12 mouse cellular contexts compared by ENCODE assay signal in the genomic region with DNA sequence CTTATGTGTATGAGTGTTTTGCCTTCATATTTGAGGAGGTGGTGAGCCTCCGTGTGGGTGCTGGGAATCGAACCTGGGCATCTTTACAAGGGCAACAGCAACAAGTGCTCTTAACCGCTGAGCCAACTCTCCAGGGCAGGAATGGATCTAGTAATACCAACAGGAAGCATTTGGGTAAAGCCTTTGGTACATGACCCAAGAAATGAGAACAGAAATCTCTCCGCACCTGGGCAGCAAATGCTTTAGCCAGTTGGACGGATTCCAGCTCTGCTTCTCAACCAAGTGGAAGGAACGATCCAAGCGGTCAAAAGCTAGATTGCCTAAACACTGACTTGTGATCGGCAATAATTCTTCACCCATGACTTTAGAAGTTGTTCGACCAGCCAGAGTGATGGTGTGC. TPM values are rescaled to one million over a fixed set of nuclear protein-coding genes. Genes with fewer than 3 reads are reported as not detected.
DNase-seq lines count a peak whose midpoint lies in the region; ATAC-seq lines count a peak whose summit lies in the region.
"Had no signal": no experiment of that assay in that cellular context is flagged by ENCODE, and none has a peak within 500 bp of the region (broad histone marks: within the 10 kb centered on the region; RNA-seq: fewer than 3 reads in every experiment).

No protein-coding gene starts in this region.

- H3K9me3 ChIP-seq in kidney, embryonic 16.5 days (ENCODE audit: low read length), result no peaks in the 10 kb centered on the region
- no peaks in the 10 kb centered on the region for H3K9me3 ChIP-seq in hindbrain, embryonic 14.5 days (ENCODE audit: control insufficient read depth, low read length)
- H3K9me3 ChIP-seq: embryonic facial prominence, embryonic 12.5 days; heart, embryonic 12.5 days; neural tube, embryonic 13.5 days had no signal

- no peak overlapping the region for H3K9ac ChIP-seq in kidney, embryonic 16.5 days (replicated peaks; ENCODE audit: low read length)
- H3K9ac ChIP-seq in hindbrain, embryonic 14.5 days, result no peak overlapping the region
- H3K9ac ChIP-seq: embryonic facial prominence, embryonic 12.5 days had no signal

- no peak overlapping the region for H3K4me3 ChIP-seq in kidney, embryonic 16.5 days (ENCODE audit: low read length)
- H3K4me3 ChIP-seq in hindbrain, embryonic 14.5 days (replicated peaks; ENCODE audit: low read length), result no peak overlapping the region

- H3K27ac ChIP-seq in kidney, embryonic 16.5 days (ENCODE audit: low read length), result no peak overlapping the region
- H3K27ac ChIP-seq in hindbrain, embryonic 14.5 days, result no peak overlapping the region
- H3K27ac ChIP-seq: neural tube, embryonic 13.5 days had no signal

- peak; percentile 22 for DNase-seq in adrenal gland, postnatal 14 days
- DNase-seq in adrenal gland, adult 2 months, result no peak
- peak; percentile 41 for DNase-seq in kidney, adult 9 months
- peak; percentile 25 for DNase-seq in NIH3T3 (ENCODE audit: low read depth)
- peak; percentile 44 for DNase-seq in lung, postnatal 25 days (ENCODE audit: low spot score)
- no peak for DNase-seq in yolk sac, embryonic 10.5 days (ENCODE audit: low spot score)
- no peak for DNase-seq in hindbrain, embryonic 14.5 days (ENCODE audit: low spot score)
- DNase-seq: cerebellum, adult 18-20 months had no signal

- H3K4me1 ChIP-seq in kidney, embryonic 16.5 days (ENCODE audit: insufficient read depth, low read length), result no peaks in the 10 kb centered on the region
- no peaks in the 10 kb centered on the region for H3K4me1 ChIP-seq in hindbrain, embryonic 14.5 days (replicated peaks; ENCODE audit: control insufficient read depth, insufficient read depth, low read length)
- H3K4me1 ChIP-seq: embryonic facial prominence, embryonic 12.5 days; heart, embryonic 12.5 days had no signal

- no peaks in the 10 kb centered on the region for H3K36me3 ChIP-seq in kidney, embryonic 16.5 days (ENCODE audit: insufficient read depth, low read length)
- no peaks in the 10 kb centered on the region for H3K36me3 ChIP-seq in hindbrain, embryonic 14.5 days (replicated peaks; ENCODE audit: control insufficient read depth, insufficient read depth)
- H3K36me3 ChIP-seq: embryonic facial prominence, embryonic 12.5 days; heart, embryonic 12.5 days; neural tube, embryonic 13.5 days had no signal

- 80% methylated on average over 9 of the region's 9 CpGs for WGBS in kidney, embryonic 16.5 days
- 96% methylated on average over 9 of the region's 9 CpGs for WGBS in hindbrain, embryonic 14.5 days

- no peaks in the 10 kb centered on the region for H3K27me3 ChIP-seq in kidney, embryonic 16.5 days (ENCODE audit: insufficient read depth, low read length)
- no peaks in the 10 kb centered on the region for H3K27me3 ChIP-seq in hindbrain, embryonic 14.5 days (ENCODE audit: control insufficient read depth, insufficient read depth, low read length)
- H3K27me3 ChIP-seq: embryonic facial prominence, embryonic 12.5 days; heart, embryonic 12.5 days had no signal

- no peak for ATAC-seq in kidney, embryonic 16.5 days (ENCODE audit: low FRiP score, low TSS enrichment)
- ATAC-seq in hindbrain, embryonic 14.5 days (ENCODE audit: low FRiP score), result no peak

- H3K4me2 ChIP-seq in kidney, embryonic 16.5 days (replicated peaks; ENCODE audit: low read depth, low read length), result no peak overlapping the region
- no peak overlapping the region for H3K4me2 ChIP-seq in hindbrain, embryonic 14.5 days (replicated peaks)

RNA-seq across cellular contexts. Expression of a gene that starts 0.6 kb away (rescaled TPM):
- 8.7 and 10.1 TPM in 2 replicates for total RNA-seq in adrenal gland, postnatal 14 days (2021)
- 1 to 10 TPM; 6.8 to 9.2 TPM for total RNA-seq in adrenal gland, adult 2 months (2021)
- 0.75 and 1.2 TPM in 2 replicates for polyA plus RNA-seq in adrenal gland, adult 2 months (2012; rRNA removed)
- polyA plus RNA-seq in kidney, embryonic 16.5 days (2015; fragmentation: Nextera tagmentation; extraction: Ambion mirVana), result 1.2 TPM in 2 replicates
- 0.80 and 0.91 TPM in 2 replicates for polyA plus RNA-seq in hindbrain, embryonic 14.5 days (2014; fragmentation: Nextera tagmentation; extraction: Ambion mirVana)

RNA-seq across cellular contexts. Expression of a gene that starts 8.7 kb away (rescaled TPM):
- 3.0 and 5.2 TPM in 2 replicates for total RNA-seq in adrenal gland, postnatal 14 days (2021)
- total RNA-seq in adrenal gland, adult 2 months (2021), result 1 to 10 TPM; 3.4 to 6.5 TPM
- 16.4 and 23.6 TPM in 2 replicates for polyA plus RNA-seq in adrenal gland, adult 2 months (2012; rRNA removed)
- polyA plus RNA-seq in kidney, embryonic 16.5 days (2015; fragmentation: Nextera tagmentation; extraction: Ambion mirVana), result 4.3 and 5.4 TPM in 2 replicates
- 3.9 and 5.3 TPM in 2 replicates for polyA plus RNA-seq in hindbrain, embryonic 14.5 days (2014; fragmentation: Nextera tagmentation; extraction: Ambion mirVana)

RNA-seq across cellular contexts. Expression of a gene that starts 56.4 kb away (rescaled TPM):
- total RNA-seq in adrenal gland, postnatal 14 days (2021), result 30.3 and 33.5 TPM in 2 replicates
- total RNA-seq in adrenal gland, adult 2 months (2021), result 10 to 100 TPM; 28.3 to 34.2 TPM
- 20.9 and 24.4 TPM in 2 replicates for polyA plus RNA-seq in adrenal gland, adult 2 months (2012; rRNA removed)
- polyA plus RNA-seq in kidney, embryonic 16.5 days (2015; fragmentation: Nextera tagmentation; extraction: Ambion mirVana), result 49.3 and 50.9 TPM in 2 replicates
- polyA plus RNA-seq in hindbrain, embryonic 14.5 days (2014; fragmentation: Nextera tagmentation; extraction: Ambion mirVana), result 100.0 and 102 TPM in 2 replicates

Comparison
In these comparisons a context has a peak if more than half of its experiments do, and no peak if none do; other contexts are left out.
1. DNase-seq: peak in adrenal gland, postnatal 14 days (single experiment), kidney, adult 9 months (single experiment), NIH3T3 (single experiment) and lung, postnatal 25 days (single experiment); none in adrenal gland, adult 2 months (single experiment), yolk sac, embryonic 10.5 days (single experiment) and hindbrain, embryonic 14.5 days (single experiment).